Mouse (Mus musculus) ES-E14 (cell line): Measurements from ENCODE around the gene Hist2h3c2. TPM values are rescaled to one million over a fixed set of nuclear protein-coding genes. Genes with fewer than 3 reads are reported as not detected.
A peak's percentile ranks its signal among the peaks of the same experiment; 100 is the strongest.

Source experiments
- DNase-seq: peaks from one replicate; pipeline ENCODE4 v3.0.0-alpha.2; 2013; ENCODE audit warnings: low read depth, low spot score
- H3K27ac ChIP-seq: 2 replicates; pipeline ENCODE4 v1.5.1; 2012; ENCODE audit warnings: low read depth, mild to moderate bottlenecking, low read length, moderate library complexity, mixed read lengths; ENCODE audit not compliant: poor library complexity, insufficient read depth, severe bottlenecking
- H3K36me3 ChIP-seq: 2 replicates; pipeline ENCODE4 v1.6.1; 2012; ENCODE audit warnings: mild to moderate bottlenecking, low read length, moderate library complexity, mixed read lengths; ENCODE audit not compliant: control insufficient read depth, poor library complexity, insufficient read depth, severe bottlenecking
- H3K4me1 ChIP-seq, 2 experiments: fragments of 150-350 bp in 1 of 2; sonication (generic) in 1 of 2; 2 replicates each; pipeline ENCODE4 v1.6.1; 2012; ENCODE audit warnings: low read length in 2 of 2, mild to moderate bottlenecking in 1 of 2, mixed read lengths in 1 of 2; ENCODE audit not compliant: control insufficient read depth in 2 of 2, insufficient read depth in 2 of 2, poor library complexity in 1 of 2
- H3K4me3 ChIP-seq, 2 experiments: fragments of 150-350 bp in 1 of 2; sonication (generic) in 1 of 2; 2 replicates each; pipeline ENCODE4 v1.5.1; 2012; ENCODE audit warnings: low read length in 2 of 2, low read depth in 1 of 2, mild to moderate bottlenecking in 1 of 2, mixed read lengths in 1 of 2; ENCODE audit not compliant: insufficient read depth in 1 of 2, poor library complexity in 1 of 2, severe bottlenecking in 1 of 2
- H3K9ac ChIP-seq: 2 replicates; pipeline ENCODE4 v1.6.1; 2012; ENCODE audit warnings: low read depth, mild to moderate bottlenecking, low read length, mixed read lengths; ENCODE audit not compliant: poor library complexity, insufficient read depth, severe bottlenecking
- H3K9me3 ChIP-seq: fragments of 150-350 bp; sonication (generic); 2 replicates; pipeline ENCODE4 v1.6.1; 2012; ENCODE audit warnings: low read depth, mild to moderate bottlenecking, low read length; ENCODE audit not compliant: control insufficient read depth, insufficient read depth
- CHD2 ChIP-seq: IDR thresholded peaks from 2 replicates; pipeline ENCODE4 v1.6.1; 2014; ENCODE audit warnings: mild to moderate bottlenecking, low read depth, low read length, inconsistent platforms
- HCFC1 ChIP-seq: IDR thresholded peaks from 2 replicates; pipeline ENCODE4 v1.6.1; 2012; ENCODE audit warnings: low read length, inconsistent platforms, borderline replicate concordance; ENCODE audit not compliant: insufficient read depth
- MAFK ChIP-seq: IDR thresholded peaks from 2 replicates; pipeline ENCODE4 v1.6.1; 2014; ENCODE audit warnings: mild to moderate bottlenecking, low read depth, low read length, inconsistent platforms; ENCODE audit not compliant: insufficient read depth
- ZC3H11A ChIP-seq: IDR thresholded peaks from 2 replicates; pipeline ENCODE4 v1.6.1; 2012; ENCODE audit warnings: low read depth, mild to moderate bottlenecking, inconsistent platforms, low read length, borderline replicate concordance
- ZNF384 ChIP-seq: IDR thresholded peaks from 2 replicates; pipeline ENCODE4 v1.6.1; 2012; ENCODE audit warnings: low read depth, low read length, inconsistent platforms
- in situ Hi-C, 2 experiments: fragments of 600-800 bp; cut with MboI; formaldehyde crosslinking; loops; one replicate each; pipeline ENCODE4 v1.15.1; 2025; ENCODE audit warnings: low sequenced_read_pairs in 2 of 2, inconsistent platforms in 1 of 2; ENCODE audit not compliant: unreplicated experiment in 2 of 2
- total RNA-seq: library from RNA; depleted of rRNA; stranded (reverse); fragments of 300-350 nt; gene quantifications from 2 replicates; pipeline ENCODE4 v1.2.3, GENCODE M21; 2012

Hist2h3c2 gene
- total RNA-seq, 1 experiment, result 546 TPM

DNA sequence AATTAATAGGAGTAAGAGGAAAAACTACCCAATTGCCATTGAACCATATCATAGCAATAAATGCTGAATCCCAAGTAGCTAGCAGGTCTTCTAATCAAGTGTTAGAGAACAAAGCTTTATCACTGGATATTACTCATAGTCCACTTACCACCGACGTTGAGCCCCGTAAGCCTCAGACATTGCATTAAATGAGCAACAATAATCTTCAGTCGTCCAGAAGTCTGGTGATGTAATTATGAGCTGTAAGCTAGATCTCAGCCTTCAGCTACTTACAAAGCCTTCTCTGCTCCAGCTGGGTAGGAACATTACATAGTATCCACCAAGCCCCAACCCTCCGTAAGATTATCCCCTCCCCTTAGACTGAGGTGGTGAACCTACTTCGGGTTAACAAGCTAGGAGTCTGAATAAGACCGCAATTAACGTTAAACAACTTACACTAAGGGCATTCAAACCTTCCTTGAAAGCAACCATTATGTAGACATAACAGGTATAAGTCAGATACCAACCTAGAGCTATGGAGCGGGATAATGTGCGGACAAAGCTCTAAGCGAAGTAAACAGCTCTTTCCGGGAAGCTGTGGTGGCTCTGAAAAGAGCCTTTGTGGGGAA lies 919 bp downstream of the Hist2h3c2 start:
- Histone ChIP-seq H3K4me3 (peak overlapping the region; percentile 74 to 81), H3K4me1 (peaks cover 3 to 9% of the 10 kb centered on the region in 2 experiments; a peak in 3 of 4 replicates), H3K9me3 (no peaks in the 10 kb centered on the region), H3K9ac (peak overlapping the region; percentile 89), H3K36me3 (no peaks in the 10 kb centered on the region), H3K27ac (peak overlapping the region; percentile 91)
- TF ChIP-seq MAFK (no peak), ZC3H11A (no peak)
- no peak for DNase-seq
- in situ Hi-C loops, result no loop called here

DNA sequence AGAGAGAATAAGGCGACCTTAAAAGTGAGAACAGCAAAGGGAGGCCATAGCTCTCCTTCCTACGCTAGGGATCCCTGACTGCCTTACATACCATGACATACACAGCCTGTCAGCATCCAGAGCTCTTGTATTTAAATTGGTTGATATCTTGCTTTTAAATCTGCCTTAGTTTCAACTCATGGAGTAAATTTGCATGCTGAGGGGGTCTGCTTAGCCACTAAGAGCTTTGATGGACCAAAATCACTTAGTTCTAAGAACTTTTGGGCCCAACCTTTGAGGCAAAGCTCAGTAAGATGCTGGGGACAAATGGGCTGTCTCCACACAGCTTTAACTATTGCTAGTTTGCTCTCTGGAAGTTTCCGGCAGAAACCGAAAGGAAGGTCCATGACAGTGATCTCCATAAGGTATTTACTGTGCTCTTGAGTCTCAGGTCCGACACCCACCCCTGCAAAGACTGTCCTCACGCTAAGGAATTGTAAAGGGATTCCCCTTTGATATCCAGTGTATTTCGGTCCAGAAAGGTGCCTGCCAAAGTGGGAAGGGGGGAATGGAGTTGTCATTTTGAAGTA lies 1.5 kb downstream of the Hist2h3c2 start:
- Histone ChIP-seq H3K4me1 (peaks cover 3 to 8% of the 10 kb centered on the region in 2 experiments; a peak in 3 of 4 replicates), H3K4me3 (peak overlapping the region; percentile 74 to 81), H3K27ac (peak overlapping the region; percentile 91; the same call in 1 of the 2 replicates), H3K9me3 (no peaks in the 10 kb centered on the region), H3K9ac (peak overlapping the region; percentile 89), H3K36me3 (no peaks in the 10 kb centered on the region)
- TF ChIP-seq MAFK (no peak), CHD2 (no peak), ZNF384 (no peak), HCFC1 (no peak), ZC3H11A (no peak)
- in situ Hi-C loops, result no loop called here
- DNase-seq, result no peak

DNA sequence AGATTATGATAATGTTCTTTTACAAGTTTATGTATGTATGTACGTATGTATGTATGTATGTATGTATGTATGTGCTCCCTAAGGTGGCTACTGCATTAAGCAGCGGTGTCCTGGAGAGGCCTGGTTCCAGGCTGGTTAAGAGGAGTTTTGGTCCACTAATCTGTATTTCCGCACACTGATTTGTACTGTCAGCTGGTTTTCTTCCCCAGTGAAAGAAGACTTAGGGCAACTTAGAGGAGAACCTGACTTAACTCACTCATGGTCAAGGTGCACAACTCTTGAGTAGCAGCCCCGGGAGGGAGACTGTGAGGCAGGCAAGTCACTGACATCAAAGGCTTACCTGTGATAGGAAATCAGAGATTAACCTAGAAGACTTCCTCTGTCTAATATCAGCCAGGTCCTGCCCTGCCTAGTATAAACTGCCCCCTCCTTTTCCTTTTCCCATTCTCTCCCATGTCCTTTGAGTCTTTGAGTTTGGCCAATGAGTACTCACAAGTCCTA lies 2.0 kb downstream of the Hist2h3c2 start:
- peak overlapping the region; percentile 7; the same call in 1 of the 2 replicates for H3K27ac ChIP-seq
- peak overlapping the region; percentile 89; the same call in 1 of the 2 replicates for H3K9ac ChIP-seq
- in situ Hi-C loops, result no loop called here
- H3K4me1 ChIP-seq, result peaks cover 3 to 5% of the 10 kb centered on the region in 2 experiments; a peak in 3 of 4 replicates
- no peaks in the 10 kb centered on the region for H3K36me3 ChIP-seq
- H3K4me3 ChIP-seq, result peak overlapping the region; percentile 74 to 81
- H3K9me3 ChIP-seq, result no peaks in the 10 kb centered on the region
- TF ChIP-seq ZC3H11A (no peak), CHD2 (no peak), MAFK (no peak)
- no peak for DNase-seq

- DNase-seq, result no peak
- Histone ChIP-seq H3K4me3 (no peak overlapping the region), H3K27ac (no peak overlapping the region), H3K9ac (no peak overlapping the region), H3K9me3 (no peaks in the 10 kb centered on the region), H3K4me1 (peaks cover under 1 to 5% of the 10 kb centered on the region in 2 experiments; a peak in 3 of 4 replicates), H3K36me3 (no peaks in the 10 kb centered on the region)
- in situ Hi-C loops, result no loop called here
- TF ChIP-seq CHD2 (no peak), ZNF384 (no peak), ZC3H11A (no peak), MAFK (no peak), HCFC1 (no peak)
Observed at GRCm38 (mm10) chr3:96235836-96236235, 3.1 kb downstream of the Hist2h3c2 start.

DNA sequence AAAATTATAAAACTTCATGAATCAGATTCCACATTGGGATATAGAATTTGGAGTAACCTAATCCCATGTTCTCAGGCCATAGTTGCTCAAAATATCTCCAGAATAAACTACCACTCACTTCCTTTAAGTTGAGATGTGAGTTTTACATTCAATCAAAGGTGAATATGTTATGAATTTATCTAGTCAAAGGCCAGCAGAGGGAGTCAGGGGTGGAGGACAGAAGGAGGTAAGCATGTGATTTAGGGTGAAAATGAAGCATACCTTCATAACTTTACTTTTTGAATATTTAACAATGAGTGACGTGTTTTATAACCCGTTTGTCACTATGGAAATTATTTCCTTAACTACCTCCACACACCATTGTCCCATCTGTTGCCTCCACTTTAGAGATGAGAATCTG lies 4.0 kb downstream of the Hist2h3c2 start:
- H3K4me1 ChIP-seq, result peaks cover 0 to 5% of the 10 kb centered on the region in 2 experiments; a peak in 3 of 4 replicates
- H3K9ac ChIP-seq, result no peak overlapping the region
- H3K27ac ChIP-seq, result no peak overlapping the region
- H3K9me3 ChIP-seq, result no peaks in the 10 kb centered on the region
- in situ Hi-C loops, result no loop called here
- H3K4me3 ChIP-seq, result no peak overlapping the region
- no peak for TF ChIP-seq ZC3H11A
- no peak for TF ChIP-seq CHD2
- no peak for TF ChIP-seq HCFC1
- no peak for TF ChIP-seq ZNF384
- no peak for TF ChIP-seq MAFK
- no peak for DNase-seq
- no peaks in the 10 kb centered on the region for H3K36me3 ChIP-seq
